Mouse (Mus musculus): ENCODE data around the gene Olfr967. TPM values are rescaled to one million over a fixed set of nuclear protein-coding genes. Genes with fewer than 3 reads are reported as not detected.
"Not testable (repeated sequence)": the region's sequence is repeated elsewhere in the genome, so short reads cannot be mapped to it uniquely, and the experiment has no call there.

Olfr967 gene
- polyA plus RNA-seq (2016; fragmentation: Nextera tagmentation; extraction: Ambion mirVana): not detected in 2 replicates

DNA sequence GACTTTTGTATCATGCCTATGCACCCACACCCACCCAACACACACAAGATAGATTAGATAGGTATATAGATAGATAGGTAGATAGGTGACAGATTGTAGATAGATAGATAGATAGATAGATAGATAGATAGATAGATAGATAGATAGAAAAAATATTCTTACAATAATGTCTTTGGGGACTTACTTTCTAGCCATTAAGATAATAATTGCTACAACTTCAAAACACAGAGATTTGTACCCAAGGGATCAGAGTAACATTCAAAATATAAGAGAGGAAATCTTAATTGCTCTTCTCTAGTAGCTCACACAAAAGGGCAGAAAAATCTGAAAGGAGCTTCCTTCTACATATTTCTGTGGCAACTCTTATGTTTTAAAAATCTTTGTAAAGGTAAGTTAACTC, at the start of gene Olfr967:
Olfr967 (plus strand) TSS at position 301 of the 400 bp plus-strand sequence.
- Histone ChIP-seq H3K4me3 (no peak within 1 kb of the TSS), H3K27me3 (ENCODE audit: low read depth, poor library complexity, severe bottlenecking) (no peaks in the 10 kb centered on the region), H3K27ac (replicated peaks) (no peak within 1 kb of the TSS), H3K9me3 (replicated peaks) (no peaks in the 10 kb centered on the region), H3K36me3 (no peaks in the 10 kb centered on the region), H3K4me1 (no peaks in the 10 kb centered on the region)
- DNase-seq (ENCODE audit: low spot score): no peak

DNA sequence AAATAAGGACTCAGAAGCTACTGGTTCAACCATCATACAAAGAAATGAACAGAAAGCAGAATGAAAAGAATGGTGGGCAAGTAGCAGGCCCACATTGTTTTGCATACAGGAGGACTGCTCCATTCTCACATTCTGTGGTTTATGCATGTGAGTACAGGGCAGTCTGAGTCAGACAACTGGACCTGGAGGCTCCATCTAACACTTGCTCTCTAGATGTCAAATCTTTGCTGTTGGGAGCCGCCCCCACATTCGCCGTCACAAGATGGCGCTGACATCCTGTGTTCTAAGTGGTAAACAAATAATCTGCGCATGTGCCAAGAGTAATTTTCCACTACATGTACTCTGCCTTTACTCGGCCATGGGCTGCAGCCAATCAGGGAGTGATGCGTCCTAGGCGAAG, 44.9 kb upstream of the Olfr967 start:
- H3K4me3 ChIP-seq; DNase-seq (ENCODE audit: low spot score); H3K9me3 ChIP-seq (replicated peaks); H3K4me1 ChIP-seq; H3K27me3 ChIP-seq (ENCODE audit: low read depth, poor library complexity, severe bottlenecking); H3K36me3 ChIP-seq; H3K27ac ChIP-seq (replicated peaks): not testable (repeated sequence)
- 84% methylated on average over 8 of the region's 8 CpGs for WGBS

DNA sequence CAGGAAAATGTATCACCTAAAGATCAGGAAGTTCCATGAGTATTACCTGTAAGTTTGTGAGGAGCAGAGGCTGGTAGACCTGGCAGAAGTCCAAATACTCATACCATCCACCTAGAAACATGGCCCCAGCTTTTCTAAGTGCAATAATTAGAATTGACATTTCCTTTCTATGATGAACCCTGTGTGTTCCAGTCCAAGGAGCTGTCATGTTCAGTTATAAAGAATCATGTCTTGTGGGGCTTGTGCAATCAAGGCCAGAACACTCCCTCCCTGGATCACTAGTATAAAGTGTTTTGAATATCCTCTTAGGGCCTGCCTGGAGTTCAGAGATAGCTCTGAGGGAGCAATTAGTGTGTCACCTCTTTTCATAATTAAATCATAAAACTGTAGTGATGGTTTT, 39.0 kb upstream of the Olfr967 start, which contains the start of gene Olfr149:
Olfr149 (minus strand) TSS at position 101 of the 400 bp plus-strand sequence.
- no peaks in the 10 kb centered on the region for H3K27me3 ChIP-seq (ENCODE audit: low read depth, poor library complexity, severe bottlenecking)
- no peak within 1 kb of the TSS for H3K27ac ChIP-seq (replicated peaks)
- DNase-seq (ENCODE audit: low spot score): no peak

DNA sequence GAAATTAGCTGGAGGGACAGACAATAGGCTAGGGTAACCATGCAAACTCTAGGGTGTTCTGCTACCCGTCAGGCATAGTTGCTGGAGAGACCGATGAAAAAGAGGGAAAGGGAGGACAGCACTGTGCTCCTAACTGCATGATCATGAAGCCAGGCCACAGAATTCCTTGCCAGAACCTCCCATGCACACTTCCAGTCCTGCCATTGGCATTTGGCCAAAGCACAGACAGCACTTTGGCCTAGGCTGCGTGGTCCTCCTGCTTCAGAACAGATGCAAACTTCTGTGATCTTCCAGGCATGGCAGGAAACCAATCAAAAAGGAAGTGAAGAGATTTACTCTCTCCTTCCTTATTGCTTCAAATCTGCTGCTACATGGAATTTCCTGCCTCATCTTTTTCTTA, 37.1 kb upstream of the Olfr967 start:
- Histone ChIP-seq H3K4me1 (no peaks in the 10 kb centered on the region), H3K36me3 (no peaks in the 10 kb centered on the region), H3K9me3 (replicated peaks) (no peaks in the 10 kb centered on the region), H3K27ac (replicated peaks) (no peak overlapping the region), H3K4me3 (no peak overlapping the region), H3K27me3 (ENCODE audit: low read depth, poor library complexity, severe bottlenecking) (no peaks in the 10 kb centered on the region)
- WGBS: 84% methylated on average over 3 of the region's 3 CpGs
- no peak for DNase-seq (ENCODE audit: low spot score)

More for the DNA sequence above, 39.0 kb upstream of the Olfr967 start, which contains the start of gene Olfr149:
- H3K4me1 ChIP-seq: no peaks in the 10 kb centered on the region
- H3K4me3 ChIP-seq: no peak within 1 kb of the TSS
- no peaks in the 10 kb centered on the region for H3K9me3 ChIP-seq (replicated peaks)
- H3K36me3 ChIP-seq: no peaks in the 10 kb centered on the region

DNA sequence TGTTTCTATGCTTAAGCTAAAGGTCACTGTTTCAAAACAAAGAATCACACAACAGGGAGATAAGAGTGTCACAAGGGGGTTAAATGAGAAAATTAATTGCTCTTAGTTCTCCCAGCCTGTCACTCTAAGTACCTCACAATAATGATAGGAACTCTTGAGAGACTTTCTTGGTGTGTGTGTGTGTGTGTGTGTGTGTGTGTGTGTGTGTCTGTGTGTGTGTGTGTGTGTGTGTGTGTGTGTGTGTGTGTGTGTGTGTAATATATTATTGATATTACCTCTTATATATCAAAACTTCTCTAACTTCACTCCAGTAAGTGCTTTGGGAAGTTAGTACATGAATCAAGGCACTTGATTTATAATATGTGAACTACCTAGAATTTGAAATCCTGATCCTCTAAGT, 35.0 kb upstream of the Olfr967 start, which contains the start of gene Olfr965:
Olfr965 (plus strand) TSS at position 301 of the 400 bp plus-strand sequence.
- Histone ChIP-seq H3K36me3 (no peaks in the 10 kb centered on the region), H3K9me3 (replicated peaks) (no peaks in the 10 kb centered on the region), H3K27ac (replicated peaks) (no peak within 1 kb of the TSS), H3K4me3 (no peak within 1 kb of the TSS), H3K4me1 (no peaks in the 10 kb centered on the region), H3K27me3 (ENCODE audit: low read depth, poor library complexity, severe bottlenecking) (no peaks in the 10 kb centered on the region)
- no peak for DNase-seq (ENCODE audit: low spot score)

DNA sequence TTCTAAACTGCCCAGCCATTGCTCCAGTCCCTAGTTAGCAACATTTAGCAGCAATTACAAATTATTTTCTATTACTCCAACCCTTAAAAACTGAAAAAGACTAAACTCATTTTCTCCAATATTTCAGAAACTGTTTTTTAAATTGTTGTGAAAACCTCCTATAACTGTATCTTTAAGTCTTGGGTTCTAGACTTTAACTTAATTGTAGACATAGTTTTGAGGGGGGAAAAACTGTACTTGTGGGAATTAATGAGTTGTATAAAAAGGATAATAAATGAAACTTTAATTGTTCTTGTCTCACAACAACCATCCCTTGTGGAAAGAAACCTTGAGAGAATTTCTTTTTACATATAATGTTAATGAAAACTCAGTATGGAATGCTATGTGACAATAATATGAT, 15.4 kb upstream of the Olfr967 start, which contains the start of gene Olfr150:
Olfr150 (plus strand) TSS at position 301 of the 400 bp plus-strand sequence.
- H3K27ac ChIP-seq (replicated peaks): no peak within 1 kb of the TSS
- H3K4me1 ChIP-seq: no peaks in the 10 kb centered on the region
- no peaks in the 10 kb centered on the region for H3K27me3 ChIP-seq (ENCODE audit: low read depth, poor library complexity, severe bottlenecking)
- H3K9me3 ChIP-seq (replicated peaks): no peaks in the 10 kb centered on the region
- no peaks in the 10 kb centered on the region for H3K36me3 ChIP-seq
- DNase-seq (ENCODE audit: low spot score): no peak
- H3K4me3 ChIP-seq: no peak within 1 kb of the TSS

DNA sequence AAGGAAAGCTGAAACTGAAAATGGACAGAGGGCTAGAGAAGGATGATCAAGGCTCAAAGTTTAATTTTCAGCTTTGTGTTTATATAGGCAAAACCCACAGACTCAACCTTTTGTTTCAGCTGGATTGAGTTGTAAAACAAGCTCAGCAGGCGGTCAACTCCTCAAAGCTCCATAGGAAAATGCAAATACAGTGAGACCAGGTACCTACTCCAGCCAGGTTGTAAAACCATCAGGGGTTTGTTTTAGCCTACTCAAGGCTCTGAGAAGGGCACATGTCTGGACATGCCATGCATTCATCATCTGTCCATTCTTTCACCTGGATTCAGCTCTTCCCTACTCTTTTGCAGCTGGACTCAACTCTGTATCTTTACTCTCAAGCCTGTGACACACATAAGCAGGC, 5.3 kb upstream of the Olfr967 start:
- 89% methylated on average over 1 of the region's 1 CpGs for WGBS
- H3K36me3 ChIP-seq: no peaks in the 10 kb centered on the region

DNA sequence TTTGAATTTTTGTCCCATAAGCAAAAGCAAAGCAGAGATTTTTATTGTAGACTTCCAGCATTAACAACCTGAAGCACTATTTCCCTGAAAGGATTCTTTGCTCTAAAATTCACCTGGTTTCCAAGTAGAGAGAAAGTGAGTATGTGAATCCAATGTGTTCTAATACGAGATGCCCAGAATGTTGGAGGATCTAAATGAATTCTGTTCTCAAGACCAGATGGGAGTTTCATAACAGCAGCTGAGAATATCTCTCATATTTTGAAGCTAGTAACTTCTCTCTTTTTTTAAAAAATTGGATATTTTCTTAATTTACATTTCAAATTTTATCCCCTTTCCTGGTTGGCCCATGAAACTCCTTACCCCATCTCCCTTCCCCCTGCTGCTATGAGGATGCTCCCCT, 379 bp downstream of the Olfr967 start:
- 85% methylated on average over 1 of the region's 1 CpGs for WGBS
- Histone ChIP-seq H3K9me3 (replicated peaks) (no peaks in the 10 kb centered on the region), H3K4me1 (no peaks in the 10 kb centered on the region), H3K36me3 (no peaks in the 10 kb centered on the region), H3K27ac (replicated peaks) (no peak overlapping the region), H3K4me3 (no peak overlapping the region), H3K27me3 (ENCODE audit: low read depth, poor library complexity, severe bottlenecking) (no peaks in the 10 kb centered on the region)
- DNase-seq (ENCODE audit: low spot score): no peak

More for the DNA sequence above, 5.3 kb upstream of the Olfr967 start:
- no peak for DNase-seq (ENCODE audit: low spot score)
- Histone ChIP-seq H3K9me3 (replicated peaks) (no peaks in the 10 kb centered on the region), H3K27ac (replicated peaks) (no peak overlapping the region), H3K4me3 (no peak overlapping the region), H3K4me1 (no peaks in the 10 kb centered on the region), H3K27me3 (ENCODE audit: low read depth, poor library complexity, severe bottlenecking) (no peaks in the 10 kb centered on the region)

DNA sequence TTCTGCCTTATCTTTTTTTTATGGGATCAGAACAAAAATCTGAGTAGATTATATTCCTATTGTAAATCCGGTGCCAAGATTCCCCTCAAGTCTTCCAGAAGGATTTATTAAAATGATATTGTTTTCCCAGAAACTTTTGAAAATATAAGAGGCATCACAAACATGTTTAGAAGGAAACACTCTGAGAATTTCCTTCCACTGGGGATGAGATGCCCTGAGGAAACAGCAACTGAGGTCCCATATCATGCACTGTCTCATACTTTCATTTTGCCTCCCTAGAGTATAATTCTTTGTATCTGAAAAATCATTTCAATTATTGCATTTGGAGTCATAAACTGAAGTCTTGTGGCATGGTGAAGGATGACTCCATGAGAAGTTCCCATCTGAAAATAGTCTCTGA, 37.1 kb downstream of the Olfr967 start, which contains the start of gene Olfr968:
Olfr968 (minus strand) TSS at position 101 of the 400 bp plus-strand sequence.
- 89% methylated on average over 1 of the region's 1 CpGs for WGBS
- no peak for DNase-seq (ENCODE audit: low spot score)
- Histone ChIP-seq H3K9me3 (replicated peaks) (no peaks in the 10 kb centered on the region), H3K36me3 (no peaks in the 10 kb centered on the region), H3K4me1 (no peaks in the 10 kb centered on the region), H3K4me3 (no peak within 1 kb of the TSS), H3K27me3 (ENCODE audit: low read depth, poor library complexity, severe bottlenecking) (no peaks in the 10 kb centered on the region), H3K27ac (replicated peaks) (no peak within 1 kb of the TSS)

DNA sequence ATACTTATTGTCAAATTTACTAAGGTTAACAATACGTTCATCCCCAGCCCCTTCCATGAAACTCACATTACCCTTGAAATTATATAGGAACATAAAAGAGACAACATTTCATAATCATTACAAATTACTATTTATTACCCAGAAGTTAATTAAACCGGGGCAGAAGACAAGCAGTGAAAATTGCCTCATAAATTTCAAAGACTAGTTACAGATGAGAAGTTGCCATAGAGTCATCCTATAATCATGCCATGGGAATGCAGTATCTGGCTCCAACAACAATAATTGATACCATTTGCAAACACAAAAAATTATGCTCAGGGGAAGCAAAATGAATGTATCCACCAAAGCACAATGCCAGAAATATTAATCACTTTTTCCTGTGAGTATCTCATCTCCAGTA, 44.5 kb downstream of the Olfr967 start, which contains the start of gene Olfr969:
Olfr969 (plus strand) TSS at position 388 of the 400 bp plus-strand sequence.
- Histone ChIP-seq H3K27me3 (ENCODE audit: low read depth, poor library complexity, severe bottlenecking) (no peaks in the 10 kb centered on the region), H3K4me1 (no peaks in the 10 kb centered on the region), H3K27ac (replicated peaks) (no peak within 1 kb of the TSS), H3K4me3 (no peak within 1 kb of the TSS), H3K36me3 (no peaks in the 10 kb centered on the region), H3K9me3 (replicated peaks) (no peaks in the 10 kb centered on the region)
- no peak for DNase-seq (ENCODE audit: low spot score)
- WGBS: 88% methylated on average over 2 of the region's 2 CpGs

Other genes with a start within 250 kb of the Olfr967 start
- gene Olfr957, start 230.4 kb upstream of the Olfr967 start, polyA plus RNA-seq (2016; fragmentation: Nextera tagmentation; extraction: Ambion mirVana): not detected in 2 replicates
- not detected in 2 replicates for gene Olfr958, start 192.2 kb upstream of the Olfr967 start, polyA plus RNA-seq (2016; fragmentation: Nextera tagmentation; extraction: Ambion mirVana)
- not detected in 2 replicates for gene Olfr959, start 170.7 kb upstream of the Olfr967 start, polyA plus RNA-seq (2016; fragmentation: Nextera tagmentation; extraction: Ambion mirVana)
- 6.0 and 9.9 TPM in 2 replicates for gene AW551984, start 141.8 kb upstream of the Olfr967 start, polyA plus RNA-seq (2016; fragmentation: Nextera tagmentation; extraction: Ambion mirVana)
- not detected in 2 replicates for gene Olfr148, start 135.6 kb upstream of the Olfr967 start, polyA plus RNA-seq (2016; fragmentation: Nextera tagmentation; extraction: Ambion mirVana)
- not detected in 2 replicates for gene Olfr960, start 124.9 kb upstream of the Olfr967 start, polyA plus RNA-seq (2016; fragmentation: Nextera tagmentation; extraction: Ambion mirVana)
- gene Olfr961, start 101.2 kb upstream of the Olfr967 start, polyA plus RNA-seq (2016; fragmentation: Nextera tagmentation; extraction: Ambion mirVana): not detected in 2 replicates
- not detected in 2 replicates for gene Olfr963, start 79.0 kb upstream of the Olfr967 start, polyA plus RNA-seq (2016; fragmentation: Nextera tagmentation; extraction: Ambion mirVana)
- not detected in 2 replicates for gene Olfr149, start 39.1 kb upstream of the Olfr967 start, polyA plus RNA-seq (2016; fragmentation: Nextera tagmentation; extraction: Ambion mirVana)
- gene Olfr965, start 34.9 kb upstream of the Olfr967 start, polyA plus RNA-seq (2016; fragmentation: Nextera tagmentation; extraction: Ambion mirVana): not detected in 2 replicates
- gene Olfr150, start 15.3 kb upstream of the Olfr967 start, polyA plus RNA-seq (2016; fragmentation: Nextera tagmentation; extraction: Ambion mirVana): not detected in 2 replicates
- not detected in 2 replicates for gene Olfr968, start 37.0 kb downstream of the Olfr967 start, polyA plus RNA-seq (2016; fragmentation: Nextera tagmentation; extraction: Ambion mirVana)
- gene Olfr969, start 44.7 kb downstream of the Olfr967 start, polyA plus RNA-seq (2016; fragmentation: Nextera tagmentation; extraction: Ambion mirVana): not detected in 2 replicates
- gene Olfr970, start 62.6 kb downstream of the Olfr967 start, polyA plus RNA-seq (2016; fragmentation: Nextera tagmentation; extraction: Ambion mirVana): not detected in 2 replicates
- gene Olfr971, start 90.6 kb downstream of the Olfr967 start, polyA plus RNA-seq (2016; fragmentation: Nextera tagmentation; extraction: Ambion mirVana): not detected in 2 replicates
- not detected in 2 replicates for gene Olfr972, start 120.2 kb downstream of the Olfr967 start, polyA plus RNA-seq (2016; fragmentation: Nextera tagmentation; extraction: Ambion mirVana)
- not detected in 2 replicates for gene Olfr229, start 161.1 kb downstream of the Olfr967 start, polyA plus RNA-seq (2016; fragmentation: Nextera tagmentation; extraction: Ambion mirVana)
- gene Olfr974, start 191.3 kb downstream of the Olfr967 start, polyA plus RNA-seq (2016; fragmentation: Nextera tagmentation; extraction: Ambion mirVana): not detected in 2 replicates
- not detected in 2 replicates for gene Olfr975, start 205.8 kb downstream of the Olfr967 start, polyA plus RNA-seq (2016; fragmentation: Nextera tagmentation; extraction: Ambion mirVana)
- not detected in 2 replicates for gene Olfr976, start 214.9 kb downstream of the Olfr967 start, polyA plus RNA-seq (2016; fragmentation: Nextera tagmentation; extraction: Ambion mirVana)
- gene Olfr978, start 245.9 kb downstream of the Olfr967 start, polyA plus RNA-seq (2016; fragmentation: Nextera tagmentation; extraction: Ambion mirVana): not detected in 2 replicates

Measured in midbrain, embryonic 10.5 days (tissue).